Mouse (Mus musculus) neutrophil, adult 59 days (primary cell): ENCODE measurements around the gene Scin. TPM values are rescaled to one million over a fixed set of nuclear protein-coding genes. Genes with fewer than 3 reads are reported as not detected.

Experiments used
- total RNA-seq, 2 experiments: library from RNA; stranded (reverse); gene quantifications; 1 replicate in 1 of 2; 2 replicates in 1 of 2; pipeline ENCODE4 v1.2.4; 2023

Scin gene
- total RNA-seq, result under 1 TPM; 0.29 to 0.42 TPM

GRCm38 (mm10) chr12:40133573-40134271, at the start of gene Scin:
TSS of gene Scin (minus strand) at chr12:40134228.

DNA sequence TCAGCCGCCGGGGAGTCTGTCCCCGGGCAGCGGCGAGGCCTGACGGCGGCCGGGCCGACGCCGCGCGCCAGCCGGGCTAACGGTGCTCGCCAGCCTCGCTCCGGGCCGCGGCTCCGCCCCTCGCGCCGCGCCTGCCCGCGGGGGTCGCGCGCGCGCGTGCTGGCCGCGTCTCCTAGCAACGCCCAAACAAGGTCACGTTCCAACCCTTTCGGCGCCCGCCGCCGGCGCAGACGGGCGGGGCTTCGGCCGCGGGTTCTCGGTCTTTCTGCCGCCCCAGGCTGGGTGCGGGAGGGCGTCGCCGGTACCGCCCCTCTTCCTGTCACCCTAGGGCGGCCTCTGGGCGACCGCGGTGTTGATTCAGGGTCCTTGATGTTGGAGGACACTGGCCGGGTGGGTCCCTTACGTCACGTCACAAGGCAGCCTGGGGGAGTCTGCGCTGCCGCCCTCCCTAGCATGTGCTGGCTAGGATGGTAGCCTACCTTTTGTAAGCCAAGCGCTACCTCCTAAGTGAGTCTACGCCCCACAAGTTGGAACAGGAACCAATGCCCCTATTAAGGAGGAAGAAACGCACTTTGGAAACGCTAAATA, 96.1 kb downstream of the Scin start, which contains the start of gene Arl4a:
Gene Arl4a, minus strand, starts transcription at position 150 of the 588 bp plus-strand sequence.

Other genes with a start within 250 kb of the Scin start
- gene Arl4a, start 96.2 kb downstream of the Scin start, total RNA-seq, result 10 to 100 TPM; 12.1 to 13.4 TPM
- gene Lsmem1, start 65.3 kb upstream of the Scin start, total RNA-seq, result under 1 TPM; 0.22 to 0.31 TPM
- 100 to 1,000 TPM; 240 to 245 TPM for gene Ifrd1, start 114.3 kb upstream of the Scin start, total RNA-seq